Mouse (Mus musculus) CH12F3 (cell line): Measurements from ENCODE around the gene Dnah6.

ENCODE experiments used
- in situ Hi-C: fragments of 300-500 bp; cut with MboI; formaldehyde crosslinking; loops from 2 replicates; pipeline ENCODE4 v1.14.3; 2020; ENCODE audit warnings: low sequenced_read_pairs

Gene Dnah6

GRCm38 (mm10) chr6:72981124-72981651, 240.3 kb downstream of the Dnah6 start:
- in situ Hi-C loops = no loop called here

GRCm38 (mm10) chr6:72976866-72977265, 244.6 kb downstream of the Dnah6 start:
- in situ Hi-C loops = no loop called here

GRCm38 (mm10) chr6:72971074-72971473, 250.4 kb downstream of the Dnah6 start:
- in situ Hi-C loops = no loop called here

GRCm38 (mm10) chr6:72969787-72970186, 251.7 kb downstream of the Dnah6 start:
- in situ Hi-C loops = no loop called here
